Mouse (Mus musculus): ENCODE measurements around the gene Omt2a.
"Not testable (repeated sequence)": the region's sequence is repeated elsewhere in the genome, so short reads cannot be mapped to it uniquely, and the experiment has no call there.

- TF ChIP-seq CTCF (IDR thresholded peaks at IDR 0.05; ENCODE audit: extremely low read depth, insufficient read depth, insufficient read length, insufficient replicate concordance); POLR2A (IDR thresholded peaks at IDR 0.05; ENCODE audit: low read depth, low read length): not testable (repeated sequence)
Observed at GRCm38 (mm10) chr9:78270945-78271344, 43.7 kb downstream of the Omt2a start.

Data from spleen, adult 2 months (tissue).